8 mouse cellular contexts compared by ENCODE assay signal in the genomic region with DNA sequence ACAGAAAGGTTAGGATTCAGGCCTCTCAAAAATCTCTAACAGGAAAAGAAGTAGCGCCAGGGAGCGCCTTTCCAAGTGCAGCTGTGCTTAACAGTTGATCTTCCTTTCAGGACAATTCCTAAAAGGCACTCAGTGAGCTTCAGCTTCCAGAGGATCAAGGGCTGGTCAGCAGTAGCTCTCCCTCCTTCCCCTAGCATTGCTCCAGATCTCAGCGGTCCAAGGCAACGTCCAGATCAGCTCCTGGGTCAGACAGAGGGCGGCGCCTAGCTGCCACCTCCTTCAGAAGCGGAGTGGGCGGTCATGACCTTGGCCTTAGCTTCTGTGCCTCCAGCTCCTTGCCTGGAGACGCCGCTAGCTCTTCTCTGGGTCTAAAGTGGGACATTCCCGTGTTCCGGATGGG. TPM values are rescaled to one million over a fixed set of nuclear protein-coding genes. Genes with fewer than 3 reads are reported as not detected.
DNase-seq lines count a peak whose midpoint lies in the region; ATAC-seq lines count a peak whose summit lies in the region.

No protein-coding gene starts in this region.

- ATAC-seq in midbrain, embryonic 13.5 days, result no peak
- no peak for ATAC-seq in heart, embryonic 14.5 days (ENCODE audit: insufficient number of reproducible peaks, insufficient read depth, low FRiP score, low read depth)
- ATAC-seq in limb, embryonic 15.5 days (ENCODE audit: insufficient number of reproducible peaks, low FRiP score, low TSS enrichment, low read depth), result no peak
- ATAC-seq in erythroblast, adult 5-6 weeks (replicated peaks; ENCODE audit: low FRiP score, poor library complexity, severe bottlenecking), result no peak
- no peak for ATAC-seq in megakaryocyte progenitor cell, adult 5-6 weeks (replicated peaks; ENCODE audit: poor library complexity)

- no peak overlapping the region for H3K4me2 ChIP-seq in midbrain, embryonic 13.5 days (replicated peaks)
- H3K4me2 ChIP-seq in heart, embryonic 14.5 days (ENCODE audit: low read length), result peak overlapping the region; percentile 48
- no peak overlapping the region for H3K4me2 ChIP-seq in limb, embryonic 15.5 days

- peaks cover 52% of the 10 kb centered on the region for H3K4me1 ChIP-seq in midbrain, embryonic 10.5 days
- peaks cover 39% of the 10 kb centered on the region for H3K4me1 ChIP-seq in midbrain, embryonic 13.5 days (replicated peaks)
- peaks cover 15 to 35% of the 10 kb centered on the region in 2 experiments for H3K4me1 ChIP-seq in heart, embryonic 14.5 days (ENCODE audit: control insufficient read depth in 2 of 2, insufficient read depth in 2 of 2, low read length in 2 of 2)
- peaks cover 39% of the 10 kb centered on the region for H3K4me1 ChIP-seq in limb, embryonic 15.5 days

- no peak overlapping the region for H3K27ac ChIP-seq in midbrain, embryonic 10.5 days (replicated peaks)
- no peak overlapping the region for H3K27ac ChIP-seq in midbrain, embryonic 13.5 days
- H3K27ac ChIP-seq in heart, embryonic 14.5 days (replicated peaks in 1 of 2; ENCODE audit: control insufficient read depth in 1 of 2, insufficient read depth in 1 of 2, low read depth in 2 of 2, low read length in 2 of 2), result peak overlapping the region; percentile 55 to 66
- 0 out of 2 replicates have a peak overlapping the region, but pooled peaks have one; percentile 8 for H3K27ac ChIP-seq in limb, embryonic 15.5 days

- H3K4me3 ChIP-seq in midbrain, embryonic 10.5 days, result no peak overlapping the region
- H3K4me3 ChIP-seq in midbrain, embryonic 13.5 days (replicated peaks), result no peak overlapping the region
- no peak overlapping the region; a peak in 1 of 4 replicates for H3K4me3 ChIP-seq in heart, embryonic 14.5 days (ENCODE audit: control insufficient read depth in 1 of 2, insufficient read depth in 1 of 2, low read depth in 1 of 2, low read length in 2 of 2)
- no peak overlapping the region for H3K4me3 ChIP-seq in limb, embryonic 15.5 days

- no peaks in the 10 kb centered on the region for H3K36me3 ChIP-seq in midbrain, embryonic 10.5 days
- no peaks in the 10 kb centered on the region for H3K36me3 ChIP-seq in midbrain, embryonic 13.5 days
- no peaks in the 10 kb centered on the region for H3K36me3 ChIP-seq in heart, embryonic 14.5 days (ENCODE audit: control insufficient read depth, insufficient read depth, low read length)
- H3K36me3 ChIP-seq in limb, embryonic 15.5 days, result no peaks in the 10 kb centered on the region

- H3K9me3 ChIP-seq in midbrain, embryonic 10.5 days (replicated peaks), result no peaks in the 10 kb centered on the region
- H3K9me3 ChIP-seq in midbrain, embryonic 13.5 days, result no peaks in the 10 kb centered on the region
- no peaks in the 10 kb centered on the region for H3K9me3 ChIP-seq in heart, embryonic 14.5 days (ENCODE audit: control insufficient read depth, low read length)
- H3K9me3 ChIP-seq in limb, embryonic 15.5 days, result no peaks in the 10 kb centered on the region

- peaks cover 100% of the 10 kb centered on the region for H3K27me3 ChIP-seq in midbrain, embryonic 10.5 days (ENCODE audit: low read depth, poor library complexity, severe bottlenecking)
- H3K27me3 ChIP-seq in midbrain, embryonic 13.5 days, result peaks cover 83% of the 10 kb centered on the region
- no peaks in the 10 kb centered on the region for H3K27me3 ChIP-seq in heart, embryonic 14.5 days (ENCODE audit: control insufficient read depth, insufficient read depth, low read length)
- H3K27me3 ChIP-seq in limb, embryonic 15.5 days, result no peaks in the 10 kb centered on the region

- no peak overlapping the region for H3K9ac ChIP-seq in midbrain, embryonic 13.5 days (replicated peaks)
- peak overlapping the region; percentile 42 for H3K9ac ChIP-seq in heart, embryonic 14.5 days (ENCODE audit: low read length)
- H3K9ac ChIP-seq in limb, embryonic 15.5 days, result no peak overlapping the region

- DNase-seq in midbrain, embryonic 10.5 days (ENCODE audit: low spot score), result peak; percentile 64
- DNase-seq in embryo, embryonic 10.5 days (ENCODE audit: low spot score), result peak; percentile 79
- DNase-seq in frontal cortex, adult 2 months (ENCODE audit: extremely low spot score in 1 of 2, low spot score in 1 of 2), result no peak

- 2% methylated on average over 12 of the region's 12 CpGs for WGBS in midbrain, embryonic 10.5 days
- 13% methylated on average over 12 of the region's 12 CpGs for WGBS in midbrain, embryonic 13.5 days
- 9% methylated on average over 12 of the region's 12 CpGs for WGBS in heart, embryonic 14.5 days
- WGBS in limb, embryonic 15.5 days, result 48% methylated on average over 12 of the region's 12 CpGs

RNA-seq across cellular contexts. Expression of gene Nfia, which starts 18.3 kb away (rescaled TPM):
- polyA plus RNA-seq in midbrain, embryonic 10.5 days (2016; fragmentation: Nextera tagmentation; extraction: Ambion mirVana), result 5.9 and 13.3 TPM in 2 replicates
- polyA plus RNA-seq in midbrain, embryonic 13.5 days (2015; fragmentation: Nextera tagmentation; extraction: Ambion mirVana), result 31.7 and 36.2 TPM in 2 replicates
- 50.9 and 54.3 TPM in 2 replicates for polyA plus RNA-seq in heart, embryonic 14.5 days (2014; fragmentation: Nextera tagmentation; extraction: Ambion mirVana)
- 64.5 and 64.9 TPM in 2 replicates for polyA plus RNA-seq in limb, embryonic 15.5 days (2015; fragmentation: Nextera tagmentation; extraction: Ambion mirVana)
- total RNA-seq in erythroblast, adult 5-6 weeks (2015; ENCODE audit: low replicate concordance), result 19.6 and 21.3 TPM in 2 replicates
- total RNA-seq in erythroblast, adult 5-6 weeks (2017; ENCODE audit: low replicate concordance), result 4.7 and 12.0 TPM in 2 replicates
- total RNA-seq in megakaryocyte progenitor cell, adult 5-6 weeks (2015), result 21.5 and 35.1 TPM in 2 replicates
- 1.5 and 3.9 TPM in 2 replicates for total RNA-seq in megakaryocyte progenitor cell, adult 5-6 weeks (2017)
- 20.4 and 24.3 TPM in 2 replicates for polyA plus RNA-seq in frontal cortex, adult 2 months (2012; rRNA removed)

RNA-seq across cellular contexts. Expression of gene E130114P18Rik, which starts 23.6 kb away (rescaled TPM):
- polyA plus RNA-seq in midbrain, embryonic 10.5 days (2016; fragmentation: Nextera tagmentation; extraction: Ambion mirVana), result 2.7 and 3.9 TPM in 2 replicates
- polyA plus RNA-seq in midbrain, embryonic 13.5 days (2015; fragmentation: Nextera tagmentation; extraction: Ambion mirVana), result 22.5 and 24.4 TPM in 2 replicates
- polyA plus RNA-seq in heart, embryonic 14.5 days (2014; fragmentation: Nextera tagmentation; extraction: Ambion mirVana), result 0.57 and 0.59 TPM in 2 replicates
- polyA plus RNA-seq in limb, embryonic 15.5 days (2015; fragmentation: Nextera tagmentation; extraction: Ambion mirVana), result 3.0 and 3.5 TPM in 2 replicates
- total RNA-seq in erythroblast, adult 5-6 weeks (2015; ENCODE audit: low replicate concordance), result not detected in 2 replicates
- not detected in 2 replicates for total RNA-seq in erythroblast, adult 5-6 weeks (2017; ENCODE audit: low replicate concordance)
- not detected in 2 replicates for total RNA-seq in megakaryocyte progenitor cell, adult 5-6 weeks (2015)
- total RNA-seq in megakaryocyte progenitor cell, adult 5-6 weeks (2017), result not detected in 2 replicates
- 14.7 and 22.6 TPM in 2 replicates for polyA plus RNA-seq in frontal cortex, adult 2 months (2012; rRNA removed)

Comparison
In these comparisons a context has a peak if more than half of its experiments do, and no peak if none do; other contexts are left out.
1. DNase-seq: peak in midbrain, embryonic 10.5 days (single experiment) and embryo, embryonic 10.5 days (single experiment); none in frontal cortex, adult 2 months (0 of 2).
2. H3K27ac ChIP-seq: peak in heart, embryonic 14.5 days (2 of 2) and limb, embryonic 15.5 days (single experiment); none in midbrain, embryonic 10.5 days (single experiment) and midbrain, embryonic 13.5 days (single experiment).